Mouse (Mus musculus): ENCODE data around the gene Tfr2. TPM values are rescaled to one million over a fixed set of nuclear protein-coding genes. Genes with fewer than 3 reads are reported as not detected.

Tfr2 gene
- total RNA-seq, 2 experiments from 2014 or later = 144 to 215 TPM

- ATAC-seq (replicated peaks; ENCODE audit: low FRiP score, low TSS enrichment, poor library complexity, severe bottlenecking) = no peak
Measured at GRCm38 (mm10) chr5:137534762-137535161, 34.9 kb upstream of the Tfr2 start.

GRCm38 (mm10) chr5:137535318-137535717 is 34.3 kb upstream of the Tfr2 start:
- no peak for ATAC-seq (replicated peaks; ENCODE audit: low FRiP score, low TSS enrichment, poor library complexity, severe bottlenecking)

GRCm38 (mm10) chr5:137537461-137537860 is 32.2 kb upstream of the Tfr2 start:
- no peak for ATAC-seq (replicated peaks; ENCODE audit: low FRiP score, low TSS enrichment, poor library complexity, severe bottlenecking)

GRCm38 (mm10) chr5:137539291-137539801 is 30.3 kb upstream of the Tfr2 start:
- no peak for ATAC-seq (replicated peaks; ENCODE audit: low FRiP score, low TSS enrichment, poor library complexity, severe bottlenecking)

GRCm38 (mm10) chr5:137540991-137541390 is 28.6 kb upstream of the Tfr2 start:
- ATAC-seq (replicated peaks; ENCODE audit: low FRiP score, low TSS enrichment, poor library complexity, severe bottlenecking) = no peak

DNA sequence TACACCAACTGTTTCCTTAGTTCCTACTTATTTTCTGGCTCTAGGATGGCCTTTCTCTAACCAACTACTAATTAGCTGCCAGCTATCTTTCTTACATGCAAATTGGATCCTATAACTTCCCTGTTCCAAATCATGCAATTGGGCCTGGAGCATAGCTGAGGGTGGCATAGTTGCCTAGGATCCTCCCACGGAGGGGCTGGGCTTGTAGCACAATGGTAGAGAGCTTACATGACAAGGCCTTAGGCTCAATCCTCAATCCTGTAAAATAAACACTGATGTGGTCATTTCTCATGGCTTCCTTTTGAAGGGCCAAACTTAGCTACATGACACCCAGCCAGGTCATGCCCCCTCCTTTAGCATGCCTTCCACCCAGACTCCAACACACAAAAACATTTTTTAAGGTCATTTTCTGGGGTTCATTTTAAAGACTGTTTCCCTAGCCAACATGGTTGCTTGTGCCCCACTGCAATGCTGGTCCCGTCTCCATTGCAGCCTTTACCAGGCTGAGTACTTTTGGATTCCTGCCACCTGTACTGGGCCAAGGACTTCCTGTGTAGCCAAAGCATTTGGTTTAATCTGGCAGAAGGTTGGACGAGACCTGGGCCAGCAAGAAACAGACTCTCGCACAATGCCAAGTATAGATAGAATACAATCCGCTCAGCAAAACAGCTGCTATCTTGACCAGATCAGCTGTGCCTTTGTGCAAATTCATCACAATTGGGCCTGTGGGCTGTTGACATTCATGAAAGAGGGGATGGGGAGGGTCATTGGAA is 27.7 kb upstream of the Tfr2 start:
- ATAC-seq (replicated peaks; ENCODE audit: low FRiP score, low TSS enrichment, poor library complexity, severe bottlenecking) = peak; percentile 57

DNA sequence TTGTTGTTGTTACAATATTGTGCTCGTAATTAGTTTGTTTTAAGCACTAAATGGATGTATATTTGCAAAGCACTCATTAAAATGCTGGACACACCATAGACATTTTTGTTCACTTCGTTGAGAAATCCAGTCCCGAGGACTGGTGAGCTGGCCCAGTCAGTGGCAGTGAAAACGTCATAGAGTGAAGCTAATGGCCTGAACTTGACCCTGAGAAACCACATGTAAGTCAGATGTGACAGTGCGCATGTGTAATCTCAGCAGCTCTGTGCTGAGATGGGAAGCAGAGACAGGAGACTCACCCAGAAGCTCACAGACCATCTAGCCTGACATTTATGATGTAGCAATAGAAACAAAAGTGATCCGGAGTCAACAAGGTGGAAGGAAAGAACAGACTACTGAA is 24.7 kb upstream of the Tfr2 start:
- no peak for ATAC-seq (replicated peaks; ENCODE audit: low FRiP score, low TSS enrichment, poor library complexity, severe bottlenecking)

- no peak for ATAC-seq (replicated peaks; ENCODE audit: low FRiP score, low TSS enrichment, poor library complexity, severe bottlenecking)
Measured at GRCm38 (mm10) chr5:137545596-137545995, 24.0 kb upstream of the Tfr2 start.

GRCm38 (mm10) chr5:137549840-137550239 is 19.8 kb upstream of the Tfr2 start:
- no peak for ATAC-seq (replicated peaks; ENCODE audit: low FRiP score, low TSS enrichment, poor library complexity, severe bottlenecking)

DNA sequence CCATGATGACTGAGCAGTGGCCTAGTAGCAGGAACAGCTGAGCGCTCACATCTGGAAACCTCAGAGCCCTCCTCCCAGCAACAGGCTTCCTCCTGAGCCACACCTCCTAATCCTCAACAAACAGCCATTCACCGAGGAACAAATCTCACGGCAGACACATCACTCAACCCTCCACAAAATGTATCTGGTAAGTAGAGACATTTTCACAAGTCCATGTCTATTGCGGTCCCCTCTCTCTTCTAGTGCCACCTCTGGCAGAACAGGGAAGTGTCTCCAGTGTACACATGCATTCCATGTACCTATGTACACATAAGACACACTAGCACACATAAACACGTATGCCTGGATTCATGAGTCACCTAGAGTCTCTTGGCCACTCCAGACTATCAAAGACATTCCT is 18.5 kb upstream of the Tfr2 start:
- 0 out of 2 replicates have a peak, but pooled peaks have one; percentile 53 for ATAC-seq (replicated peaks; ENCODE audit: low FRiP score, low TSS enrichment, poor library complexity, severe bottlenecking)

- ATAC-seq (replicated peaks; ENCODE audit: low FRiP score, low TSS enrichment, poor library complexity, severe bottlenecking) = no peak
Measured at GRCm38 (mm10) chr5:137553000-137553399, 16.6 kb upstream of the Tfr2 start.

DNA sequence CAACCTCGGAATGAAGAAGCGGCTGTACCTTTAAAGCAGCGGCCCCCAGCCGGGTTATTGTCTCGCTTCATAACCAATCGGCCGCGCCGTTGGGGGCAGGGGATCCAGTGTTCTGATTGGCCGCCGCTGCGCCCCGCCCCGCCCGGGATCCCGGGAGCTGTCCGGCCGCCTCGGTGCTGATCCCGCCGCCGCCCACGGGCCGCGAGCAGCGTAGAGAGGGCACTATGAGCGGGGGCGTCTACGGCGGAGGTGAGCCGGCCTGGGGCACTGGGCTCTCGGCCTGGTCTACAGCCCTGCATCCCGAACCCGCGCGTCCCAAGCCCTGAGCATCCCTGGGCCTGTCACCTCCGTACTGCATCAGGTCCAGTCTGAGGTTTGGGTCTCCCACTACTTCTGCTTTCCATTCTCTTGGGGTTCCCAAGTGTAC is 16.2 kb upstream of the Tfr2 start, which contains the start of gene Actl6b:
Gene Actl6b (plus strand): TSS at position 107 of the 427 bp plus-strand sequence.
- peak; percentile 78 for ATAC-seq (replicated peaks; ENCODE audit: low FRiP score, low TSS enrichment, poor library complexity, severe bottlenecking)

GRCm38 (mm10) chr5:137553898-137554297 is 15.7 kb upstream of the Tfr2 start:
- no peak; the same call in 1 of the 2 replicates for ATAC-seq (replicated peaks; ENCODE audit: low FRiP score, low TSS enrichment, poor library complexity, severe bottlenecking)

DNA sequence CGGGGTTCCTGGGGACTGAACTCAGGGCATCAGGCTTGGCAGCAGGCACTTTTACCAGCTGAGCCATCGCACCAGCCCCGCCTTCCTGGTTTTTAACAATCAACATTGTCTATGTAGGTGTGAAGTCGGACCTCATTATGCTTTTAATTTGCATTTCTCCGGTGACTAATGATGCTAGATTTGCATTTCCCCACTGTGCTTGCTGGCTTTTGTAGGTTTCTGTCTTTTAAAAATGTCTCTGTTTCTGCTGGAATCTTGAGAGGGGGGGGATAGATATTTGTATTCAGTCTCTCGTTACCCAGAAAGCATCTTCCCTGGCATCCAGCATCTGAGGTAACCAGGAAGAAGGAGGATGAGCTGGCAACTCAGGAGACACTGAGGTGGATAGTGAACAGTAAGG is 8.1 kb upstream of the Tfr2 start:
- ATAC-seq (replicated peaks; ENCODE audit: low FRiP score, low TSS enrichment, poor library complexity, severe bottlenecking) = no peak

- ATAC-seq (replicated peaks; ENCODE audit: low FRiP score, low TSS enrichment, poor library complexity, severe bottlenecking) = no peak
Measured at GRCm38 (mm10) chr5:137562965-137563364, 6.7 kb upstream of the Tfr2 start.

DNA sequence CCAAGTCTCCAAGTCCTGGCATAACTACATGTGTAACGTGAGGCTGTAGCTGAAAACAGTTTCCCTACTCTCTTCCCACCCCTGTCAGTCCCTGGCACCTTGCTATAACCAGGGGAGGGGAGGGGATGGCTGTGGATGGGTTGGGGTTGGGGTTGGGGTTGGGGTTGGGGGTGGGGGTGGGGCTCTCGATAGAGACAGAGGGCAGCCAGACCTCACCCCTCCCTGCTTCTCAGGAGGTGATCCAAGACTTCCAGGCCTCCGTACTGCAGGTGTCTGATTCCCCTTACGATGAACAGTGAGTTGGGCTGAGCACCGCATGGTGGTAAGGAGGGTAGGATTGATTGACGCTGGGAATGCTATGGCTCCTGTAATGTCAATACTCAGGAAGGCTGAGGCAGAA is 3.9 kb upstream of the Tfr2 start:
- ATAC-seq (replicated peaks; ENCODE audit: low FRiP score, low TSS enrichment, poor library complexity, severe bottlenecking) = no peak

DNA sequence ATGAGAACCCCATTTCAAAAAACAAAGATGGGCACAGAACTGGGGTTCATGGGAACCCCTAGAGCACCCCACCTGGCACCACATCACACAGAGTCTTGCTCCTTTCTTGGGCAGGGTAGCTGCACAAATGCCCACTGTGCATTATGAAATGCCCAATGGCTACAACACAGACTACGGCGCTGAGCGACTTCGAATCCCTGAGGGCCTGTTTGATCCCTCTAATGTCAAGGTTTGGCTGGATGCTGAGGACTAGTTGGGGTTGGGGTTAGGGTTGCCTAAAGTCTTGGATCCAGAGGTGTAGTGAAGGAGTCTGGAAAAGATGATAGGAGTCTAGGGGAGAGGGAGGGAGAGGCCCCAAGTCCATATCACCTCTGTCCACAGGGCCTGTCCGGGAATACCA is 3.2 kb upstream of the Tfr2 start:
- ATAC-seq (replicated peaks; ENCODE audit: low FRiP score, low TSS enrichment, poor library complexity, severe bottlenecking) = no peak

DNA sequence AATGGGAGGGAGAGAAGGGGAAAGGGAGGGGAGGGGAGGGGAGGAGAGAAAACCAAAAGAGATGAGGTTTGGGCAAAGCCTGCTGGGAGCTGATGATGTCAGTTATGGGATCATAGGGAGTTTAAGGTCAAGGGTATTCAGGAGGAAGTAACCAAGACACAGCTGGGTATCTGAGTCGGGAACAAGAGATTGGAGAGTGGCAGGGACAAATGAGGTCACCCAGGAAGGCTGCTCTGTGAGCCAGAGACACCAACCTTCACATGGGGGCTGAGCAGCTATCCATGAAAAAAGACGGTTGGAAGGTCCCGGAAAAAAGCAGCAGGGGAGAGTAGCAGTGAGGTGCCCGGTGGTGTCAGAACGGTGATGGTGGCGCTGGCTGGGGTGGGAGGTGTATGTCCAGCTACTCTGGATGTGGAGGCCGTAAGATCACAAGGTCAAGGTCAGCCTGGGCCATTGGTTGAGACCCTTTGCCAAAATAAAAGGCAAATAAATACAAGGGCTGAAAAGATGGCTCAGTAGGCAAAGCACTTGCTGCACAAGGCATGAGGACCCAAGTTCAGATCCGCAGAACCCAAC is 1.3 kb upstream of the Tfr2 start:
- no peak for ATAC-seq (replicated peaks; ENCODE audit: low FRiP score, low TSS enrichment, poor library complexity, severe bottlenecking)

- ATAC-seq (replicated peaks; ENCODE audit: low FRiP score, low TSS enrichment, poor library complexity, severe bottlenecking) = no peak
Measured at GRCm38 (mm10) chr5:137569031-137569430, 609 bp upstream of the Tfr2 start.

- ATAC-seq (replicated peaks; ENCODE audit: low FRiP score, low TSS enrichment, poor library complexity, severe bottlenecking) = no peak
Measured at GRCm38 (mm10) chr5:137570181-137570580, 541 bp downstream of the Tfr2 start.
